Mouse (Mus musculus) C2C12 (cell line): ENCODE measurements at regions not wholly inside any gene's neighbourhood (a gene's known extent, or its start where the extent isn't known, plus 50 kb on each side); places are given as distances from the start of the nearest gene placed in this dataset.

Experiments used
- H3K27me3 ChIP-seq: one replicate; pipeline ENCODE4 v1.6.1; 2011; ENCODE audit not compliant: control insufficient read depth, insufficient read depth, insufficient read length
- H3K36me3 ChIP-seq: one replicate; pipeline ENCODE4 v1.6.1; 2011; ENCODE audit not compliant: control insufficient read depth, insufficient read depth
- H3K4me3 ChIP-seq: one replicate; pipeline ENCODE4 v1.5.1; 2011; ENCODE audit warnings: mild to moderate bottlenecking, control low read depth; ENCODE audit not compliant: poor library complexity, insufficient read depth, severe bottlenecking
- H3K79me2 ChIP-seq: one replicate; pipeline ENCODE4 v1.6.1; 2011; ENCODE audit not compliant: control insufficient read depth, insufficient read depth
- H3K79me3 ChIP-seq: one replicate; pipeline ENCODE4 v1.6.1; 2011; ENCODE audit warnings: low read depth, control low read depth
- H3ac ChIP-seq: one replicate; pipeline ENCODE3; 2011; ENCODE audit warnings: low read depth; ENCODE audit not compliant: control insufficient read depth, insufficient read length
- CEBPB ChIP-seq: IDR thresholded peaks from one replicate; pipeline ENCODE4 v1.6.1; 2011; ENCODE audit warnings: low read depth, mild to moderate bottlenecking, control low read depth, moderate library complexity
- CTCF ChIP-seq: IDR thresholded peaks from one replicate; pipeline ENCODE4 v1.5.1; 2011; ENCODE audit not compliant: control insufficient read depth, insufficient read depth, insufficient read length
- FOSL1 ChIP-seq: IDR thresholded peaks from one replicate; pipeline ENCODE4 v1.8.0; 2011; ENCODE audit warnings: mild to moderate bottlenecking, low read length; ENCODE audit not compliant: poor library complexity, insufficient read depth, severe bottlenecking
- MAX ChIP-seq: IDR thresholded peaks from one replicate; pipeline ENCODE4 v1.6.1; 2011; ENCODE audit warnings: mild to moderate bottlenecking, control low read depth
- MYOD1 ChIP-seq: IDR thresholded peaks from one replicate; pipeline ENCODE4 v1.6.1; 2011; ENCODE audit warnings: low read depth; ENCODE audit not compliant: control insufficient read depth, insufficient read length
- MYOG ChIP-seq: IDR thresholded peaks from one replicate; pipeline ENCODE4 v1.6.1; 2011; ENCODE audit not compliant: control insufficient read depth, insufficient read length; ENCODE audit errors: extremely low read depth
- USF1 ChIP-seq: IDR thresholded peaks from one replicate; pipeline ENCODE4 v1.6.1; 2011; ENCODE audit warnings: low read depth, mild to moderate bottlenecking, control low read depth, moderate library complexity

DNA sequence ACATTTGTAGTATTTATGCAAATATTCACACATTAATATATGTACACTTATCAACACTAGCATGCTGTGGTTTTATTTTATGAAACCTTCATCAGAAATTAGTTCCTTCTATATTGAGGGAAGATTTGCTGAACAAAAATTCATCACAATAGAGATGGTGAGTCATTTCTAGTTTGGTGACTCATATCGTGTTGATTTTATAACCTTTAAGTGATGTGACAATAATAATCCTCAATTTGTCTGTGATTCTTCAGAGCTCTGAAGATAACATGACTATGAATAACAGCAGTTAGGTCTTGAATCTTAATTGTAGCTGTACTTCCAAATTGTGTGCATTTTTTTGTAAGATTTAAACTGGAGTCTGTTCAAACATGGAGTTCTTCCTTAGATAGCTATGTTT, 168.3 kb upstream of the L3mbtl3 start:
- H3K36me3 ChIP-seq: no peaks in the 10 kb centered on the region
- H3ac ChIP-seq: no peak overlapping the region
- H3K79me2 ChIP-seq: no peaks in the 10 kb centered on the region
- no peak for TF ChIP-seq CTCF
- TF ChIP-seq CEBPB: no peak
- TF ChIP-seq FOSL1: peak; percentile 67
- TF ChIP-seq USF1: no peak
- no peak for TF ChIP-seq MYOD1
- no peak for TF ChIP-seq MAX
- no peak for TF ChIP-seq MYOG
- H3K79me3 ChIP-seq: no peaks in the 10 kb centered on the region
- H3K4me3 ChIP-seq: no peak overlapping the region
- H3K27me3 ChIP-seq: no peaks in the 10 kb centered on the region

DNA sequence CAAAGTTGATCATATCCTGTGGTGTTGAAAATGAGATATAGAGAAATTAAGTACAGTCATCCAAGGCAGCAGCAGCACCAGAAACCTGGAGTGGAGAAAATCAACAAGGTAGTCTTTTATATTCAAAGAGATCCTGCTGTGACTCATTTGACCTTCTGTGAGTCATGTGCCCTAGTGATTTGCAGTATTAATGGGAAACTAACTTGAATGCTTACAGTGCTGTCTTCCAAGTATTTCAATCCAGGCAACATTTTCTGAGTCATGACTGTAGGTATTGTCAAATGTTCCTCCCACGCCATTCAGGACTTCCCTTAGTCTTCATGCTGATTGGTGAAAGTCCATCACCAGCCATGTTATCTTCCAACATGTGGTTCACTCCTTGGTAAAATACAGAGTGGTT, 169.0 kb upstream of the L3mbtl3 start:
- Histone ChIP-seq H3K4me3 (no peak overlapping the region), H3ac (no peak overlapping the region), H3K27me3 (no peaks in the 10 kb centered on the region), H3K79me3 (no peaks in the 10 kb centered on the region), H3K79me2 (no peaks in the 10 kb centered on the region), H3K36me3 (no peaks in the 10 kb centered on the region)
- no peak for TF ChIP-seq MYOD1
- TF ChIP-seq USF1: peak; percentile 74
- TF ChIP-seq MAX: no peak
- TF ChIP-seq FOSL1: peak; percentile 89

DNA sequence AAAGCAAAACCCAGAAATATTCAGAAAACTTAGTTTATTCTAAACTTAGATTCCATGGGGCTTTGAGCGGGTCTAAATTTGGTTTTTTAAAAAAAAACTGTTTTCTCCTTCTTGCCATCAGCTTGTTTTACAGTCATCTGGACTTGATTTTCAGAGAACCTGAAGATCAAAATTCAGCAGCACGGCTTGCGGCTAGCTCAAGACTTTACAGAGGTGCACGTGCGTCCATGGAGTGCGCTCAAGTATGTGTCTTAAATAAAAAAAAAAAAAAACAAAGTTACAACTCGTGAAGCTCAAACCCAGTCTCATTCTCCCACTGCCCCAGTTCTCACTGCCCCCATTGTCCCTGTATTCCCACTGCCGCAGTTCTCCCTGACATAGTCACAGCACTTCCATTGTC, 180.5 kb upstream of the L3mbtl3 start:
- Histone ChIP-seq H3ac (no peak overlapping the region), H3K79me3 (no peaks in the 10 kb centered on the region), H3K4me3 (no peak overlapping the region), H3K36me3 (no peaks in the 10 kb centered on the region), H3K27me3 (no peaks in the 10 kb centered on the region), H3K79me2 (no peaks in the 10 kb centered on the region)
- no peak for TF ChIP-seq FOSL1
- no peak for TF ChIP-seq MYOG
- TF ChIP-seq MYOD1: no peak
- TF ChIP-seq CEBPB: no peak
- no peak for TF ChIP-seq USF1
- no peak for TF ChIP-seq MAX
- TF ChIP-seq CTCF: no peak

DNA sequence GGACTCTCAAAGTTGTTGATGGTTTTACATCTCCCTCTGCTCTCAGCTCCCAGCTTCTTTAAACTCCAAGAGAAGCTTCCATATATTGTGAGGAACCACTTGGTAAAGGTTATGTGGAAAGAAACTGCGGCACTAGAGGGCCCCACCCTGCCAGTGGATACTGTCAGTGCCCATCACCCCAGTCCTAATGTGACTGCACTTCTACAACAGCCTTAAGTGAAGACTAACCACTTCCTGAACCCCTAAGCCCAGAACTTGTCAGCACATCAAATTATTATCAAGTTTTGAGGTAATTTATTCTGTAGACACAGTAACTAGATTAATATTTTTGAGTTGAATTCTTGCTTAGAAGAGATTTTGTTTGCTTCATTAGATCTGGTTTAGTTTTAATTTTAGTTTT, 182.3 kb upstream of the L3mbtl3 start:
- TF ChIP-seq MYOD1 (no peak), USF1 (no peak), FOSL1 (no peak), MAX (no peak), MYOG (no peak), CTCF (no peak), CEBPB (no peak)
- no peak overlapping the region for H3ac ChIP-seq
- H3K79me2 ChIP-seq: no peaks in the 10 kb centered on the region
- H3K4me3 ChIP-seq: no peak overlapping the region
- no peaks in the 10 kb centered on the region for H3K27me3 ChIP-seq
- H3K79me3 ChIP-seq: no peaks in the 10 kb centered on the region
- no peaks in the 10 kb centered on the region for H3K36me3 ChIP-seq

DNA sequence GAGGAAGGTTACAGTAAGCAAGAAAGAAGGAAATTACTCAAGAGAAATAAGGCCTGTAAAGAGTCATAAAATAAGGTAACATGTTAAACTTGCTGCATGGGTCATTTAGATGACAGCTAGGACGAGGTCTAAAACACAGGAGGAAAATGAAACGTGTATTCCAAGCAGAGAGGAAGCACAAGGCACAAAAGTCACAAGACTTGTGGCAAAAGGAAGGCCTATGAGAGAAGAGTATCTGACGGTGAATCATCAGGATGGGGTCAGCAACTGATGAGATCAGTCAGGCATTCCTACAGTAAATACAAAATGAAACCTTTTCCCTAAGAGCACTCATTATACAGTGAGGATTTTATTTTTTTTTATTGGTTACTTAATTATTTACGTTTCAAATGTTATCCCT, 183.6 kb upstream of the L3mbtl3 start:
- no peaks in the 10 kb centered on the region for H3K27me3 ChIP-seq
- no peaks in the 10 kb centered on the region for H3K79me2 ChIP-seq
- H3K4me3 ChIP-seq: no peak overlapping the region
- no peaks in the 10 kb centered on the region for H3K36me3 ChIP-seq
- H3ac ChIP-seq: no peak overlapping the region
- H3K79me3 ChIP-seq: no peaks in the 10 kb centered on the region
- TF ChIP-seq CEBPB: no peak
- TF ChIP-seq MAX: peak; percentile 75

DNA sequence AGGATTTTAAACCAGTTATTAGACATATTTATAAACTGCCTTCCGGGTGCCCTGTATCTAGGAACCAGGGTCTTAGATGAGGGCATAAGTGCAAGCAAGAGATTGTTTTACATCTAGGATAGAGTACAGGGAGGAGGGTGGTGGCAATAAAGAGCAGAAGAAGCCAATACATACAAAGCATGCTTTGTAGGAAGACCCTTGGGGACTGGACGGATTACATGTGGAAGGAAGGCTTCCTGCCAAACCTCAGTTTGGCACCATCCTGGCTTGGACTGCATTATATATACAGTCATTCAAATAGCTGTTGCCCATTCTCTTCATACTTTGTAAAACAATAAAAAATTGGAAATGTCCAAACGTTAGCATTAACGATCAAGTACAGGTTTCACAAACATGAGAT, 184.7 kb upstream of the L3mbtl3 start:
- no peaks in the 10 kb centered on the region for H3K27me3 ChIP-seq
- no peak overlapping the region for H3ac ChIP-seq
- TF ChIP-seq MYOD1 (no peak), MYOG (no peak), CTCF (no peak), MAX (no peak), FOSL1 (no peak), USF1 (no peak), CEBPB (no peak)
- no peaks in the 10 kb centered on the region for H3K79me2 ChIP-seq
- no peak overlapping the region for H3K4me3 ChIP-seq
- no peaks in the 10 kb centered on the region for H3K79me3 ChIP-seq
- H3K36me3 ChIP-seq: no peaks in the 10 kb centered on the region
